Mouse (Mus musculus): ENCODE results near the gene Astn2. TPM values are rescaled to one million over a fixed set of nuclear protein-coding genes. Genes with fewer than 3 reads are reported as not detected.

The Astn2 gene
- polyA plus RNA-seq, 1 experiment: not detected

DNA sequence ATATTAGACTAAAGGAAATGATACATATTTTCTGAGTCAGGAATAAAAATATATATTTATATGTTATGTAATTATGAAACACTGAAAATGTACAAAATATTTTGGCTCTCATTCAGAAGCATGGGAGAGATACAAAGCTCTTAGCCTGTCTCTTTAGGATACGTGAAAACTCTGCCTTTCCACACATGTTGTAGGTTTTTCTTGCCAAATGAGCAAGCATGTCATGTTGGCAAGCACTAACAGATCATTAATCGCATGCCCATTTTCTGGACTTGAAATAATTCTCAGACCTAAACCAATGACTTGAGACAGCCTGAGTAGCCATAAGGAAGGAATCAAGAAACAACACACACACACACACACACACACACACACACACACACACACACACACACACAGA lies 308.3 kb downstream of the Astn2 start:
- H3K4me3 ChIP-seq: no peak overlapping the region
- no peak overlapping the region for H3K4me2 ChIP-seq (ENCODE audit: low read depth)
- no peak overlapping the region for H3ac ChIP-seq (ENCODE audit: control insufficient read depth, insufficient read length)
- TF ChIP-seq CEBPB (IDR thresholded peaks at IDR 0.05; ENCODE audit: insufficient read depth, poor library complexity, severe bottlenecking) (no peak), TCF3 (IDR thresholded peaks at IDR 0.05; ENCODE audit: insufficient read length, low read depth) (no peak), POLR2AphosphoS2 (IDR thresholded peaks at IDR 0.05; ENCODE audit: insufficient read length, low read depth) (no peak), REST (IDR thresholded peaks at IDR 0.05; ENCODE audit: insufficient read depth, insufficient read length) (no peak), MYOD1 (IDR thresholded peaks at IDR 0.05; ENCODE audit: control insufficient read depth in 1 of 3, insufficient read length in 2 of 3, low read depth in 2 of 3) (no peak), MAX (IDR thresholded peaks at IDR 0.05; ENCODE audit: low read depth) (no peak)
- H3K79me2 ChIP-seq (ENCODE audit: control insufficient read depth, insufficient read depth): no peaks in the 10 kb centered on the region
- H3K36me3 ChIP-seq (ENCODE audit: control insufficient read depth, insufficient read depth): no peaks in the 10 kb centered on the region
- H3K27me3 ChIP-seq (ENCODE audit: control insufficient read depth, insufficient read depth, insufficient read length): no peaks in the 10 kb centered on the region

DNA sequence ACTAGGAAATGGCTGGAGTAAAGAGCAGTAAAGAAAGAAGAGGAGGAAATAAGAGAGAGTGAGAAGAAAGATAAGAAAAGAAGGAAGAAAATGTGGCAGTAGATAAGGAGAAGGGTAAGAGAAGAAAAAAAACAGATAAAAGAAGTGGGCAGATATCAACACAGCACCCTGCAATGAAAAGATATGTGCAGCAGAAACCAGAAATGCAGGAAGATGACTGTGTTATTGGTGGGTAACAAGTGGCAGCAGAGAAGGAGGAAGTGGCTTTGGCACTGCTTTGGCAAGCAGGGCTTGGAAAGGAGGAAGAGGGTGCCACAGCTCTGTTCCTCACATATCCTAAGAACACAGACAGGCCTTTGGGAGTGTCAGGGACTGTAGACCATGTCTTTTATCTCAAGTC lies 347.2 kb downstream of the Astn2 start:
- Histone ChIP-seq H3K4me2 (ENCODE audit: low read depth) (no peak overlapping the region), H3K27me3 (ENCODE audit: control insufficient read depth, insufficient read depth, insufficient read length) (no peaks in the 10 kb centered on the region), H3ac (ENCODE audit: control insufficient read depth, insufficient read length) (no peak overlapping the region), H3K36me3 (ENCODE audit: control insufficient read depth, insufficient read depth) (no peaks in the 10 kb centered on the region), H3K4me3 (no peak overlapping the region), H3K79me2 (ENCODE audit: control insufficient read depth, insufficient read depth) (no peaks in the 10 kb centered on the region)
- TF ChIP-seq SRF (IDR thresholded peaks at IDR 0.05; ENCODE audit: control insufficient read depth, insufficient read length, low read depth) (no peak), TCF3 (IDR thresholded peaks at IDR 0.05; ENCODE audit: insufficient read length, low read depth) (no peak), MAX (IDR thresholded peaks at IDR 0.05; ENCODE audit: low read depth) (no peak), REST (IDR thresholded peaks at IDR 0.05; ENCODE audit: insufficient read depth, insufficient read length) (no peak), POLR2A (IDR thresholded peaks at IDR 0.05; ENCODE audit: insufficient read length, low read depth) (no peak), POLR2AphosphoS2 (IDR thresholded peaks at IDR 0.05; ENCODE audit: insufficient read length, low read depth) (no peak), MYOG (IDR thresholded peaks at IDR 0.05; ENCODE audit: control insufficient read depth in 1 of 3, insufficient read depth in 1 of 3, insufficient read length in 2 of 3, low read depth in 2 of 3) (no peak), MYOD1 (IDR thresholded peaks at IDR 0.05; ENCODE audit: control insufficient read depth in 1 of 3, insufficient read length in 2 of 3, low read depth in 2 of 3) (no peak), USF1 (IDR thresholded peaks at IDR 0.05; ENCODE audit: low read depth) (no peak), CEBPB (IDR thresholded peaks at IDR 0.05; ENCODE audit: insufficient read depth, poor library complexity, severe bottlenecking) (no peak), E2F4 (IDR thresholded peaks at IDR 0.05; ENCODE audit: insufficient read depth) (no peak), TCF12 (IDR thresholded peaks at IDR 0.05; ENCODE audit: insufficient read depth, poor library complexity, severe bottlenecking) (no peak)

DNA sequence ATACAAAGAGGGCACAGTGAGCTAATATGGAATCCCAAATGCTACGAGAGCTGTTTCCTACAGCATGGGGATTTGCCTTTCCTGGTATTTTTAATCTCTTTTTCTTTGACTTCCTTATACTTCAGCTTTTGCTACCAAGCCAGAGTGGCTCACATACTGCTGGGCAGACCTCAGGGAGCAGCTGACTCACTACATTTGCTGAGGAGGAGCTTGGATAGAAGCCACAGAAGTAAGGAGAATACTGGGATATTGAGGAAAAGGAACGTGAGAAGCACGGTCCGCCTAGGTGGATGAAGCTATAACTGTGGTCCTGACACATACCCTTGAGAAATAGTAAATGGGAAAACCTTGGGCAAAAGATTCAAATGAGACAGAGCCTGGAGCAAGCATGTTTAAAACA lies 348.7 kb downstream of the Astn2 start:
- Histone ChIP-seq H3K36me3 (ENCODE audit: control insufficient read depth, insufficient read depth) (no peaks in the 10 kb centered on the region), H3ac (ENCODE audit: control insufficient read depth, insufficient read length) (no peak overlapping the region), H3K27me3 (ENCODE audit: control insufficient read depth, insufficient read depth, insufficient read length) (no peaks in the 10 kb centered on the region), H3K4me2 (ENCODE audit: low read depth) (no peak overlapping the region), H3K79me2 (ENCODE audit: control insufficient read depth, insufficient read depth) (no peaks in the 10 kb centered on the region), H3K4me3 (no peak overlapping the region)
- TF ChIP-seq USF1 (IDR thresholded peaks at IDR 0.05; ENCODE audit: low read depth) (no peak), CEBPB (IDR thresholded peaks at IDR 0.05; ENCODE audit: insufficient read depth, poor library complexity, severe bottlenecking) (no peak), REST (IDR thresholded peaks at IDR 0.05; ENCODE audit: insufficient read depth, insufficient read length) (no peak), TCF12 (IDR thresholded peaks at IDR 0.05; ENCODE audit: insufficient read depth, poor library complexity, severe bottlenecking) (no peak), POLR2A (IDR thresholded peaks at IDR 0.05; ENCODE audit: insufficient read length, low read depth) (no peak), TCF3 (IDR thresholded peaks at IDR 0.05; ENCODE audit: insufficient read length, low read depth) (no peak), SRF (IDR thresholded peaks at IDR 0.05; ENCODE audit: control insufficient read depth, insufficient read length, low read depth) (no peak), E2F4 (IDR thresholded peaks at IDR 0.05; ENCODE audit: insufficient read depth) (no peak), POLR2AphosphoS2 (IDR thresholded peaks at IDR 0.05; ENCODE audit: insufficient read length, low read depth) (no peak), MYOG (IDR thresholded peaks at IDR 0.05; ENCODE audit: control insufficient read depth in 1 of 3, insufficient read depth in 1 of 3, insufficient read length in 2 of 3, low read depth in 2 of 3) (no peak), MAX (IDR thresholded peaks at IDR 0.05; ENCODE audit: low read depth) (no peak), MYOD1 (IDR thresholded peaks at IDR 0.05; ENCODE audit: control insufficient read depth in 1 of 3, insufficient read length in 2 of 3, low read depth in 2 of 3) (no peak)

DNA sequence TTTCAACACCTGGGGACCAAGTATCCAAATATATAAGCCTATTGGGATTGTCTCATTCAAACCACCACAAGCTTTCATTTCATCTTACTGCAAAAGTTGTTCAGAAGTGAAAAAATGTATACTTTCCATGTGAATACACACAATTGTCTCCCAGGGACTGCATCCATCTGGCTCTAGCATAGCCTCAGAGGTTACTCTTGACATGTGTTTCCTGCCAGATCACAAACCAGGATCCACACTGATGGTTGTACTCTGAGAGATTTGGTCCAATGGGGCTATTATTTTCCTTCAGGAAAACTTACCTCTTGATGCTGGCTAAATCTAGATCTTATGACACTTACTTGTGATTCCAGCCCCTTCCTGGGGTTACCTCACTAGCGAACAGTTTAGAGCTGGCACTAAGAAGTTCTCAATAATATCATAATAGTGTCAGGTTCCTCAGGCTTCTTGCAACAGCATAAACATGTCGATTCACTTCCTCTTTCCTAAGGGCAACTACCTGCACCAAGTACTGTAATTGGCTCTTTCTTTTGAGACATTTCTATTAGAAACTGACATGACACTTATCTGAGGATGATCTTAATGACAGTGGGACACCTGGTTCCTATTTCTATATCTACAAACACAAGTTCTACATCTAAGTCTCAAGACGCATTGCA lies 361.3 kb downstream of the Astn2 start:
- TF ChIP-seq TCF3 (IDR thresholded peaks at IDR 0.05; ENCODE audit: insufficient read length, low read depth): no peak
- no peak for TF ChIP-seq MYOD1 (IDR thresholded peaks at IDR 0.05; ENCODE audit: control insufficient read depth in 1 of 3, insufficient read length in 2 of 3, low read depth in 2 of 3)
- no peak for TF ChIP-seq SRF (IDR thresholded peaks at IDR 0.05; ENCODE audit: control insufficient read depth, insufficient read length, low read depth)
- Histone ChIP-seq H3K4me2 (ENCODE audit: low read depth) (no peak overlapping the region), H3K36me3 (ENCODE audit: control insufficient read depth, insufficient read depth) (no peaks in the 10 kb centered on the region), H3ac (ENCODE audit: control insufficient read depth, insufficient read length) (no peak overlapping the region), H3K27me3 (ENCODE audit: control insufficient read depth, insufficient read depth, insufficient read length) (no peaks in the 10 kb centered on the region), H3K4me3 (no peak overlapping the region), H3K79me2 (ENCODE audit: control insufficient read depth, insufficient read depth) (no peaks in the 10 kb centered on the region)

DNA sequence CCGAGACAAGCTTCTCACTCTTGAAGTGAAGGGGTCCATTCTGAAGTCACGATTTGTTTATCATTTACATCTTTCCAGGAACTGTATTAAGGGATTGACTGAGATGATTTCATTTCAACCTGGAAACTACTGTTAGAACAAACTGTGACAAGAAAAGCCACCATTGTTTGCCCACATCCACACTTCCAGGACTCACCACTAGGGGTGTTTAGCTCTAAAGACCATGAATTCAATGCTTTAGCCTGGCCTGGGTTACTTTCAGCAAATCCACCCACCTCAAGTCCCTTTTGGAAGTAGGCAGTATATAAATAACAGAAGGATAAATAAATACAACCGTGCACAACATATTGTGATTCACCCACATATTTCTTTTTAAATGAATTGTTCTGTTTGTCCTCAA lies 370.6 kb downstream of the Astn2 start:
- Histone ChIP-seq H3K4me2 (ENCODE audit: low read depth) (no peak overlapping the region), H3ac (ENCODE audit: control insufficient read depth, insufficient read length) (no peak overlapping the region), H3K27me3 (ENCODE audit: control insufficient read depth, insufficient read depth, insufficient read length) (no peaks in the 10 kb centered on the region), H3K36me3 (ENCODE audit: control insufficient read depth, insufficient read depth) (no peaks in the 10 kb centered on the region), H3K79me2 (ENCODE audit: control insufficient read depth, insufficient read depth) (no peaks in the 10 kb centered on the region), H3K4me3 (no peak overlapping the region)
- no peak for TF ChIP-seq SRF (IDR thresholded peaks at IDR 0.05; ENCODE audit: control insufficient read depth, insufficient read length, low read depth)
- no peak for TF ChIP-seq TCF12 (IDR thresholded peaks at IDR 0.05; ENCODE audit: insufficient read depth, poor library complexity, severe bottlenecking)
- TF ChIP-seq REST (IDR thresholded peaks at IDR 0.05; ENCODE audit: insufficient read depth, insufficient read length): no peak
- TF ChIP-seq TCF3 (IDR thresholded peaks at IDR 0.05; ENCODE audit: insufficient read length, low read depth): no peak
- no peak for TF ChIP-seq POLR2A (IDR thresholded peaks at IDR 0.05; ENCODE audit: insufficient read length, low read depth)
- no peak for TF ChIP-seq MYOD1 (IDR thresholded peaks at IDR 0.05; ENCODE audit: control insufficient read depth in 1 of 3, insufficient read length in 2 of 3, low read depth in 2 of 3)
- TF ChIP-seq POLR2AphosphoS2 (IDR thresholded peaks at IDR 0.05; ENCODE audit: insufficient read length, low read depth): no peak
- no peak for TF ChIP-seq E2F4 (IDR thresholded peaks at IDR 0.05; ENCODE audit: insufficient read depth)
- TF ChIP-seq MYOG (IDR thresholded peaks at IDR 0.05; ENCODE audit: control insufficient read depth in 1 of 3, insufficient read depth in 1 of 3, insufficient read length in 2 of 3, low read depth in 2 of 3): no peak
- no peak for TF ChIP-seq USF1 (IDR thresholded peaks at IDR 0.05; ENCODE audit: low read depth)
- TF ChIP-seq MAX (IDR thresholded peaks at IDR 0.05; ENCODE audit: low read depth): no peak

Measured in myocyte (in vitro differentiated cells).